Mouse (Mus musculus) testis, adult 2 months (tissue): Measurements from ENCODE around the gene Tmie.

Source experiments
- CTCF ChIP-seq: fragments of 200-500 bp; IDR thresholded peaks from 2 replicates; pipeline ENCODE4 v1.5.1; 2012; ENCODE audit warnings: low read depth, mild to moderate bottlenecking, inconsistent platforms, low read length, moderate library complexity; ENCODE audit not compliant: control insufficient read depth, insufficient read depth, insufficient replicate concordance
- POLR2A ChIP-seq: fragments of 200-500 bp; IDR thresholded peaks from 2 replicates; pipeline ENCODE4 v1.6.1; 2012; ENCODE audit warnings: low read depth, mild to moderate bottlenecking, inconsistent platforms, low read length, moderate library complexity; ENCODE audit not compliant: control insufficient read depth

- TF ChIP-seq CTCF, result no peak
- TF ChIP-seq POLR2A, result no peak
Measured at GRCm38 (mm10) chr9:110914631-110915236, 34.8 kb upstream of the Tmie start.
